23 mouse cellular contexts compared by ENCODE assay signal in the genomic region with DNA sequence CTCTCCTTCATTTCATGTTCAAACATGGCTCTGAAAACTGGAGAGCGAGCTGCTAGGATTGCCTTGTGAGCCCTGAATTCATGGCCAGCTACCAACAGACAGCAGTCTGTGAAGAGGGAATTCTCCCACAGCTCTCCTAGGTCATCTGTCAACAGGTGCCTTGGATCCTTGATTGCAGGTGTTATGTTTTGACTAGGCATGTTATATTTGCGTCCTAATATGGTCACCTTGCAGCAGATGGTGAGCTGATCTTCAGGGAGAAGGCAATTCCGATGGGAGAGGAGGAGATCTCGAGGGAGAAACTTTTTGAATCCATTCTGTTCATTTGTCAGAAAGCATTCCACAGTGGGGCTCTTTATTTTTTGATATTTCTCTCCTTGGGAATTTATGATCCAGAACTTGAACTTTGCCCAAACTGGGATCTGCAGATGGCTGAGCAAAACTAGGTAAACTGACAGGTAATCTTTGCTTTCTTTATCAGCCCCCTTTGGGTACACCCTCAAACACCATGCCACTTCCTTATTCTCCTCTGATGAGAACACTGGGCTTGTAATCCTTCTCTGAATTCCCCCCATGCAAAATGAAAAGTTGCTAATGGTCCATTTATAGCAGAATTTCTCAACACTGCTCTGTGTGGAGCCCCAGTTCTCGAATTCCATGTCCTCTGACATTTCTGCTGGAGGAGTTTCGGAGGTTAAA. TPM values are rescaled to one million over a fixed set of nuclear protein-coding genes. Genes with fewer than 3 reads are reported as not detected.
"Had no signal": no experiment of that assay in that cellular context is flagged by ENCODE, and none has a peak within 500 bp of the region (broad histone marks: within the 10 kb centered on the region; RNA-seq: fewer than 3 reads in every experiment).

No protein-coding gene starts in this region.

RNA-seq across cellular contexts. Expression of a gene that starts 5.2 kb away (rescaled TPM):
- polyA plus RNA-seq: heart, embryonic 10.5 days; heart, embryonic 11.5 days; heart, embryonic 12.5 days; heart, embryonic 13.5 days; heart, embryonic 14.5 days; heart, embryonic 15.5 days; heart, embryonic 16.5 days; heart, postnatal 0 days; hindbrain, embryonic 10.5 days; hindbrain, embryonic 11.5 days; hindbrain, embryonic 12.5 days; hindbrain, embryonic 13.5 days; hindbrain, embryonic 14.5 days; hindbrain, embryonic 15.5 days; hindbrain, embryonic 16.5 days; hindbrain, postnatal 0 days; inflammation-experienced regulatory T-cells, adult 6 months; kidney, adult 2 months; kidney, embryonic 14.5 days; kidney, embryonic 15.5 days; kidney, embryonic 16.5 days; kidney, postnatal 0 days; large intestine, adult 2 months had no signal

RNA-seq across cellular contexts. Expression of a gene that starts 18.5 kb away (rescaled TPM):
- polyA plus RNA-seq: heart, embryonic 10.5 days; heart, embryonic 11.5 days; heart, embryonic 12.5 days; heart, embryonic 13.5 days; heart, embryonic 14.5 days; heart, embryonic 15.5 days; heart, embryonic 16.5 days; heart, postnatal 0 days; hindbrain, embryonic 10.5 days; hindbrain, embryonic 11.5 days; hindbrain, embryonic 12.5 days; hindbrain, embryonic 13.5 days; hindbrain, embryonic 14.5 days; hindbrain, embryonic 15.5 days; hindbrain, embryonic 16.5 days; hindbrain, postnatal 0 days; inflammation-experienced regulatory T-cells, adult 6 months; kidney, adult 2 months; kidney, embryonic 14.5 days; kidney, embryonic 15.5 days; kidney, embryonic 16.5 days; kidney, postnatal 0 days; large intestine, adult 2 months had no signal

RNA-seq across cellular contexts. Expression of a gene that starts 21.9 kb away (rescaled TPM):
- polyA plus RNA-seq: heart, embryonic 10.5 days; heart, embryonic 11.5 days; heart, embryonic 12.5 days; heart, embryonic 13.5 days; heart, embryonic 14.5 days; heart, embryonic 15.5 days; heart, embryonic 16.5 days; heart, postnatal 0 days; hindbrain, embryonic 10.5 days; hindbrain, embryonic 11.5 days; hindbrain, embryonic 12.5 days; hindbrain, embryonic 13.5 days; hindbrain, embryonic 14.5 days; hindbrain, embryonic 15.5 days; hindbrain, embryonic 16.5 days; hindbrain, postnatal 0 days; kidney, adult 2 months; kidney, embryonic 14.5 days; kidney, embryonic 15.5 days; kidney, embryonic 16.5 days; kidney, postnatal 0 days; large intestine, adult 2 months had no signal
